Mouse (Mus musculus) megakaryocyte, embryonic 14.5 days (primary cell): ENCODE results near the gene Lingo1. TPM values are rescaled to one million over a fixed set of nuclear protein-coding genes. Genes with fewer than 3 reads are reported as not detected.

Source experiments
- H3K27me3 ChIP-seq: replicated peaks from 2 replicates; pipeline ENCODE3; 2012; ENCODE audit warnings: inconsistent platforms
- H3K36me3 ChIP-seq: replicated peaks from 2 replicates; pipeline ENCODE3; 2012; ENCODE audit warnings: low read length, inconsistent platforms, mixed read lengths
- H3K4me1 ChIP-seq: 2 replicates; pipeline ENCODE4 v1.6.1; 2012; ENCODE audit warnings: inconsistent platforms
- H3K4me3 ChIP-seq: replicated peaks from 2 replicates; pipeline ENCODE3; 2012; ENCODE audit warnings: moderate library complexity, mild to moderate bottlenecking, inconsistent platforms
- H3K9me3 ChIP-seq: 2 replicates; pipeline ENCODE4 v1.6.1; 2012; ENCODE audit warnings: inconsistent platforms
- FLI1 ChIP-seq: IDR thresholded peaks from 2 replicates; pipeline ENCODE4 v1.6.1; 2012; ENCODE audit warnings: low read length, inconsistent platforms, mixed read lengths
- GATA1 ChIP-seq: IDR thresholded peaks from 3 replicates; pipeline ENCODE4 v1.6.1; 2012; ENCODE audit warnings: mixed read lengths, low read length, inconsistent platforms, borderline replicate concordance
- polyA plus RNA-seq: library from polyadenylated mRNA; stranded (reverse); fragments of >175 nt; gene quantifications from 2 replicates; pipeline ENCODE4 v1.2.3, GENCODE M21; 2012; ENCODE audit warnings: low replicate concordance; ENCODE audit not compliant: insufficient read depth

Lingo1 gene
- polyA plus RNA-seq, 1 experiment = 15.1 TPM

GRCm38 (mm10) chr9:56600655-56601054 is 195.6 kb downstream of the Lingo1 start:
- H3K4me1 ChIP-seq = peaks cover 3% of the 10 kb centered on the region; the same call in 1 of the 2 replicates
- peaks cover 28% of the 10 kb centered on the region for H3K27me3 ChIP-seq
- H3K9me3 ChIP-seq = no peaks in the 10 kb centered on the region
- TF ChIP-seq GATA1 (no peak), FLI1 (no peak)
- no peak overlapping the region for H3K4me3 ChIP-seq
- no peaks in the 10 kb centered on the region for H3K36me3 ChIP-seq

DNA sequence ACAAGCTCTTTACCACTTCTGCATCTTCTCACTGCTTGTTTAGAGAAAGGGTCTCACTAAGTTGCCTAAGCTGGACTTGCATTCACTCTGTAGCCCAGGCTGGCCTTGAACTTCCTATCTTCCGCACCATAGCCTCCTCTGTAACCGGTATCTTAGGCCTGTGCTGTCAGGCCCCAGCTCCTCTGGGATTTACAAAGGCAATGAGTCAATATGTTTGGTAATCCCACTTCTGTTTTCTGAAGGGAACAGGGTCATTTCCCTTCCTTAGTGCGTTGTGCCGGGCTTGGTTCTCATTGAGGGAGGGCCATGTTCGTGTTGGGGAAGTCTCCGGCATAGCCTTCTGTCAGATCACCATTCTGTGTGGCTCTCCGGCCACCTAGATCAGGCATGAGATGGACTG is 203.6 kb downstream of the Lingo1 start:
- TF ChIP-seq FLI1 (no peak), GATA1 (no peak)
- no peaks in the 10 kb centered on the region for H3K9me3 ChIP-seq
- H3K27me3 ChIP-seq = peaks cover 58% of the 10 kb centered on the region

GRCm38 (mm10) chr9:56591248-56591888 is 204.9 kb downstream of the Lingo1 start:
- Histone ChIP-seq H3K4me1 (no peaks in the 10 kb centered on the region), H3K27me3 (peaks cover 69% of the 10 kb centered on the region), H3K4me3 (no peak overlapping the region), H3K9me3 (no peaks in the 10 kb centered on the region), H3K36me3 (no peaks in the 10 kb centered on the region)
- TF ChIP-seq FLI1 = no peak
- TF ChIP-seq GATA1 = no peak

More for the DNA sequence above, 203.6 kb downstream of the Lingo1 start:
- H3K4me1 ChIP-seq = no peaks in the 10 kb centered on the region
- no peaks in the 10 kb centered on the region for H3K36me3 ChIP-seq
- H3K4me3 ChIP-seq = no peak overlapping the region

DNA sequence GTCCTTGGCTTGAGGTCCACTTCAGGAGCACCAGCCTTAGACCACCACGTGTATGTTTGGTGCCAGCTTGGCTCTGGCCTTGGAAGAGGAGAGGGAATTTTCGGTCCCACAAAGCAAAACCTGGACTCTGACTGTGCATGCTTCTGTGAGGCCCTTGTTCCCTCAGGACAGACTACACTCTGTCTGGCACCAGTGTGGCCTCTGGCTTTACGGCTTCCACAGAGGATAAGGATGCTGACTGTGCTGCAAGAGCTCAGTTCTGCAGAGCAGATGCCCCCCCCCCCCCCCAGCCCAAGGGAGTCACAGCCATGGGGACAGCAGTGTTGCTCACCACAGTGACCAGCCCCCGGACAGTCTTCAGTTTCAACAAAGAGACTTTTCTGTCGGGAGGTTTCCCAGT is 206.5 kb downstream of the Lingo1 start:
- no peaks in the 10 kb centered on the region for H3K9me3 ChIP-seq
- no peak overlapping the region for H3K4me3 ChIP-seq
- no peaks in the 10 kb centered on the region for H3K36me3 ChIP-seq
- peaks cover 78% of the 10 kb centered on the region for H3K27me3 ChIP-seq
- H3K4me1 ChIP-seq = no peaks in the 10 kb centered on the region
- TF ChIP-seq FLI1 = no peak
- TF ChIP-seq GATA1 = no peak

DNA sequence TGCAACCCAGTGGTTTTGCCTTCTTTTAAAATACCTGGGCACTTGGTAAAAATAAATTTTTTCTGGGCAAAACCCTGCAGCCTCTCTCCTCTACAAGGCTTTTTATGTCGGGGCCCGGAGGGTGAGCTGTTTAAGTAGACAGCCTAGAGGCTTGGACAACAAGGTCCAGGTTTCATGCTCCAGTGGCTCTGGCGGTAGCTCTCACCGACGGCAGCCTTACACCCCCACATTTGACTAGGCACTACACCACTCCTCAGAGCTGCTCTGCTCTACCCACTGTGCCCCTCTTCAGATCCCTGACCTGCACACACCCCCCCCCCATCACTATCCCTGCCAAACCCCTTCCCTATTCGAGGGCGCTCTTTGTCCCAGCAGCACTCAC is 212.2 kb downstream of the Lingo1 start:
- no peak for TF ChIP-seq GATA1
- Histone ChIP-seq H3K9me3 (no peaks in the 10 kb centered on the region), H3K4me1 (peaks cover 9% of the 10 kb centered on the region; the same call in 1 of the 2 replicates), H3K4me3 (no peak overlapping the region), H3K27me3 (peaks cover 75% of the 10 kb centered on the region), H3K36me3 (no peaks in the 10 kb centered on the region)

DNA sequence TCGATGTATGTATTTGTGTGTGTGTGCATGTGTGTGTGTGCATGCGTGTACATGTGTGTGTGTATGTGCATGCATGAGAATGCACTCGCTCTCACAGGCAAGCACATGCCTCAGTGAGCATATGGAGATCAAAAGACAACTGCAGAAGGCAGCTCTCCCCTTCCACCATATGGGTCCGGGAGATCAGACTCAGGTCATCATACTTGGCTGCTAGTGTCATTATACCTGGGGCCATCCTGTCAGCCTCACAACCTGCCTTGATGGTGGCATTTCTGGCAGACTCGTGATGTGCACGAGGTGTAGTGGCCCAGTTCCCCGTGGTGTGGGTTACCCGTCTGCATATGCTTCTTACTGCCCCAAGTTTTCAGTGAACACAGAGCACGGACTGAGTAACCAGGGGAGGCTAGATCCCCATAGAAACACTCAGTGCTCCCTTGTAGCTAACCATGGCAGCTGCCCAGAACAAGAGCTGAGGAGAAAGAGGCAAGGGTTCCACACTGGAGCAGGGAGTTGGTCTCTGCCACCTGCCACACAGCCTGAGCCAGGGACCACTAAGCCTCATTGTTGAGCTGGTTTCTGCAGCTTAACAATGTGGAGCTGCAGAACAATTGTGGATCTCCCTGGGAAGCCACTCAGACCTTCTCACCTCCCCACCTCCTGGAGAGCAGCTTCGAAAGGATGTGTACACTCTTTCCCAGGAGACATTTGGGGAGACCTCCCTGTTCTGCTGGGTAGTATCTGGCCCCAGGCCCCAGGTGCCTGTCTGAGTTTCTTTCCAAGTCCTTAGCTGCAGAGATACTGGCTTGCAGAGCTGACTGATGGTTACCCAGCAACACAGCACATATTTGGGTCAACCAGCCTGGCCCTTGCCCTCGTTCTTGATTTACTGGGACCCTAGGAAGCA is 212.9 kb downstream of the Lingo1 start:
- TF ChIP-seq GATA1 = no peak
- no peak for TF ChIP-seq FLI1
- peaks cover 9% of the 10 kb centered on the region; the same call in 1 of the 2 replicates for H3K4me1 ChIP-seq
- no peaks in the 10 kb centered on the region for H3K9me3 ChIP-seq
- H3K27me3 ChIP-seq = peaks cover 73% of the 10 kb centered on the region
- H3K4me3 ChIP-seq = no peak overlapping the region
- H3K36me3 ChIP-seq = no peaks in the 10 kb centered on the region

GRCm38 (mm10) chr9:56582628-56583027 is 213.6 kb downstream of the Lingo1 start:
- H3K27me3 ChIP-seq = peaks cover 75% of the 10 kb centered on the region
- H3K36me3 ChIP-seq = no peaks in the 10 kb centered on the region
- H3K4me1 ChIP-seq = peaks cover 9% of the 10 kb centered on the region; the same call in 1 of the 2 replicates
- TF ChIP-seq FLI1 (no peak), GATA1 (no peak)
- H3K4me3 ChIP-seq = no peak overlapping the region
- no peaks in the 10 kb centered on the region for H3K9me3 ChIP-seq

GRCm38 (mm10) chr9:56581700-56582099 is 214.6 kb downstream of the Lingo1 start:
- Histone ChIP-seq H3K27me3 (peaks cover 71% of the 10 kb centered on the region), H3K4me1 (peaks cover 9% of the 10 kb centered on the region; the same call in 1 of the 2 replicates), H3K4me3 (no peak overlapping the region), H3K36me3 (no peaks in the 10 kb centered on the region), H3K9me3 (no peaks in the 10 kb centered on the region)
- TF ChIP-seq FLI1 (no peak), GATA1 (no peak)

- H3K9me3 ChIP-seq = no peaks in the 10 kb centered on the region
- H3K27me3 ChIP-seq = peaks cover 67% of the 10 kb centered on the region
- H3K4me1 ChIP-seq = peaks cover 9% of the 10 kb centered on the region; the same call in 1 of the 2 replicates
- no peaks in the 10 kb centered on the region for H3K36me3 ChIP-seq
- TF ChIP-seq GATA1 (no peak), FLI1 (no peak)
- H3K4me3 ChIP-seq = no peak overlapping the region
Measured at GRCm38 (mm10) chr9:56581016-56581415, 215.3 kb downstream of the Lingo1 start.

DNA sequence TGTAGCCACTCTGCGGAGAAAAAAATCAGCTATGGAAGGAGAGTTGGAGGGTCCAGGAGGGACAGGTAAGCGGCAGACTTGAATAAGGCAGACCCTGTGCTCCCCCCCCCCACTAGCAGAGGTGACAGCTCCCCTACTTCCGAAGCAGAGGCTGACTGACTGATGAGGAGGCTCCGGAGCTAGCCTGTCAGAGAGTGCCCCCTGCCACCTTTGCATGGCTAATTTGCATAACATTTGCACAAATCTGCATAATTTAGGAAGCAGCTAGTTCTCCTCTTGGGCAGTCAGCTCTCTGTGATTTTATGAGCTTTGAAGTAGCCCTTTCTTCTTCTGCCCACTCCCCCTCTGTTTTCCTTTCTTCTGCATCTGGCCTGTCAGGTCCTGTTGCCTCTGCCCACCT is 216.2 kb downstream of the Lingo1 start:
- H3K36me3 ChIP-seq = no peaks in the 10 kb centered on the region
- H3K4me1 ChIP-seq = peaks cover 9% of the 10 kb centered on the region; the same call in 1 of the 2 replicates
- TF ChIP-seq FLI1 (no peak), GATA1 (no peak)
- peaks cover 68% of the 10 kb centered on the region for H3K27me3 ChIP-seq
- no peak overlapping the region for H3K4me3 ChIP-seq
- no peaks in the 10 kb centered on the region for H3K9me3 ChIP-seq
